Mouse (Mus musculus): ENCODE results near the gene Arl6ip5. TPM values are rescaled to one million over a fixed set of nuclear protein-coding genes. Genes with fewer than 3 reads are reported as not detected.
A peak's percentile ranks its signal among the peaks of the same experiment; 100 is the strongest.

Arl6ip5 gene
- total RNA-seq (2021): 100 to 1,000 TPM; 133 to 150 TPM
- long read RNA-seq, experiment 1, transcript Arl6ip5-201 (3 exons, 1,442 nt): major isoform, 94 of 121 reads
- long read RNA-seq, experiment 1, partial matches to known transcripts: 23 of 121 reads
- long read RNA-seq, experiment 1, other reads (novel, unspliced or antisense): 4 of 121 reads
- long read RNA-seq, experiment 2, transcript Arl6ip5-201 (3 exons, 1,442 nt): major isoform, 108 of 118 reads
- long read RNA-seq, experiment 2, partial matches to known transcripts: 1 of 118 reads
- long read RNA-seq, experiment 2, other reads (novel, unspliced or antisense): 9 of 118 reads

DNA sequence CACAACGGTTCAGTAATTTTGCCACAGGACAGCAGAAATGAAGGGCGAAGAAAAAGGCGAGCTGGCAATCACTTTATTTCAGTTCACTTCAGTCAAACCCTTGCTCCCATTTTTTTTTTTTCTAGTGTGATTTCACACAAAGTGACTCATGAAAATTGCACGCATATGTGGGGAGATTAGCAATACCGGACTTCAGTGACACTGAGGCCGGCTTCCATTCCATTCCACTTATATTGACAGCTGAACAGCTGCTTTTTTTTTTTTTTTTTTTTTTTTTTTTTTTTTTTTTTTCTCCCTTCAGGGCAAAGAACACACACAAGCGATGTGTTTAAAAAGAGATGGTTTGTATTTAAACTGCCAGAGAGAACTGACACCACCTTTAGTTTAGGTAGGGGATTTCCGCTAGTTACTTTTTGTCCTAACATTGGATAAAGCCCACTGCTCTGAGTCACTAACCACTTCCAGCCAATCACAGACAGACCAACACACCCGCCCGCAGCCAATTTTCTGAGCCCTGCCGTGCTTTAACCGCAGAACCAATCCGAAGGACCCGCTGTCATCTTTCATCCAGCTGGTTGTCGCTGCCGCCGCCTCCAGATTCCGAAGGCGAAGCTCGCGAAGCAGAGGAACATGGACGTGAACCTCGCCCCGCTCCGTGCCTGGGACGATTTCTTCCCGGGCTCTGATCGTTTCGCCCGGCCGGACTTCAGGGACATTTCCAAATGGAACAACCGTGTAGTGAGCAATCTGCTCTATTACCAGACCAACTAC is at the start of gene Arl6ip5:
Gene Arl6ip5, plus strand, starts transcription at position 499 of the 771 bp plus-strand sequence.
- DNase-seq: peak; percentile 77 to 85
- intact Hi-C loops (cut with DNase I): loop anchor here (5.0 kb wide), 1 partner anchor 42 kb away; the partner anchor contains the start of gene Lmod3

DNA sequence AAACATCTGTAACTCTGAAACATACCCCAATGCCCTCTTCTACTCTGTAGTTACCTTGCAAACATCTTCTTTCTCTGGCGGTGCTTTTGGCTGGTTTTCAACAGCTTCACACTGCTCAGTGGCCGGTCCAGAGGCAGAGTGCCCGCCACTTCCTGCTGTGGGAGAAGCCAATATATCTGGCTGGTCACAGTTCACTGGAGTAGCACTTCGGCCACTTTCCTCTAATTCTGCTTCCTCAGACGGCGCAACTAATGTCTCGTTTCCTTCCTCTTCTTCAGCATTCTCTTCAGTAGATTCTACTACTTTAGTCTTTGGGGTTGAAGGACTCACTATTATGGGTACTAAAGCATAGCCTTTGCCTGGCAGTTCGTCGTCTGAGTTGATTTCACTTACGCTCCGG is 34.8 kb upstream of the Arl6ip5 start:
- DNase-seq: no peak
- intact Hi-C loops (cut with DNase I): loop anchor here (10.0 kb wide), 1 partner anchor 239 kb away; no protein-coding TSS in a partner anchor

DNA sequence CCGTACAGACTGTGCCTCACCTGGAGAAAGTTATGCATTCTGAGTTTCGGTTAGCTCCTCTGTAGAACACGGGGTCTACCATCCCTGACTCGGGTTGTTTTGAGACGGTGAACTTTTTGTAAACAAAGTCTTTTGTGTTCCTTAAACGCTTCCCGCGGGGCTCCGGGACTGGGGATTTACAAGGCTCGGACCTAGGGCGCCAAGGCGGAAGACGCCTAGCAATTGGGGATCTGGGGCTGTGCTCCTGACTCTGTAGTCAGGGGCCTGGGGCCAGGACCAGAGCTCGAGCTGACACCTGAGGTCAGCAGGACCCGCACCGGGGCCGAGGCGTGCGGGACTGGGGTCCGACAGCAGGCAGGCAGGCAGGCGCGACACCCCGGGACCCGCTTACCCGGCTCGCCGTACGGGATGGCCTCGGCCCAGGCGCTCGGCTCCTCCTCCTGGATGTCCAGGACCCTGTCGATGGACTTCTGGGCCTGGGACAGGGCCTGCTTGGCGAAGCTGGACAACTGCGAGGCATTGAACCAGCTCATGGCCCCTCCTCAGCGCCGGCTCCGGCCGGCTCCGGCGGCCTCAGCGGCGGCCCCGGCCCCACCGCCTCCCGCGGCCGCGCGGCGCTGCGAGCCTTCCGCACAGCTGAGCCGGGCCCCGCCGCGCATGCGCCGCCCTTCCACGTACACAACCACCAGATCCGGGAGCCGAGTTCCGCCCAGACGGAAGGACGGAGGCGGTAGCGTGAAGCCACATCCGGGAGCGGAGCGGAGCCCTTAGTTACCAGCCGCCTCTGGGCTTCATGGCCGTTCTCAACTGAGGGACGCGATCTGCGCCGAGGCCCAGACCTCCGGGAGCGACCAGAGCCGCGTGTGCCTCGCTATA is 31.8 kb upstream of the Arl6ip5 start, which contains the start of gene Tmf1:
Gene Tmf1, minus strand, starts transcription at position 632 of the 876 bp plus-strand sequence.
- peak; percentile 90 to 94 for DNase-seq
- intact Hi-C loops (cut with DNase I): loop anchor here (10.0 kb wide), 1 partner anchor 236 kb away; no protein-coding TSS in a partner anchor

DNA sequence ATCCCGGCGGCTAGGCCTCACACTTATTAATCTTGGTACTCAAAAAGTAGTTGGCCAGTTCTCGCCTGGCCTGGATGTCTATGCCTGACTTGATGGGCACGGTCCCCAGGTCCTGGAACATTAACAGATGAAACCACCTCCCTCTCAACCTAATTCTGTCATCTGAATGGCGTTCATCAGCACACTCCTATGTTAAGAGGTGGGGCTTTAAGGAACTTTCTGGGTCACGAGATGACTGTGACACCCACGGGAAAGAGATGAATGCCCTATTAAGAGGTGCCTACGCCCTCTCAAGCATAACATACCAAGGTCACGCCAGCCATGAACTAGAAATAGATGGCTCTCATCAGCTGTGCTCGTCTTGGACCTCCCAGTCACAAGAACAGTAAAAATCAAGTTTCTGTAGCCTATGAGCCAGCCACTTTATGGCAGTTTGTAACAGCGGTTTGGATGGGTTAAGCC is 31.1 kb upstream of the Arl6ip5 start:
- no peak for DNase-seq
- intact Hi-C loops (cut with DNase I): loop anchor here (10.0 kb wide), 1 partner anchor 235 kb away; no protein-coding TSS in a partner anchor

DNA sequence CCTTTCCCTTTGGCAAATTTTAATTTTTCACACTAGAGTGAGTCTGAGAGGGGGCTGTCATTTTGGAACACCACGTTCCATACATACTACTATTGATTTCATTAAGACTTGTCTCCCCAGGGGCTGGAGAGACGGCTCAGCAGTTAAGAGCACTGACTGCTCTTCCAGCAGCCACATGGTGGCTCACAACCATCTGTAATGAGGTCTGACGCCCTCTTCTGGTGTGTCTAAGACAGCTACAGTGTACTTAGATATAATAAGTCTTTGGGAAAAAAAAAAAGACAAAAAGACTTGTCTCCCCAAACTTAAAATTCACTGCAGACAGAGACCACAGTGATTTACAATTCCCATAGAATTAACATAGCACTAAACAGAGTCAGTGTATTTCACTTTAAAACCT is 10.1 kb upstream of the Arl6ip5 start:
- intact Hi-C loops (cut with DNase I): no loop called here
- no peak for DNase-seq

DNA sequence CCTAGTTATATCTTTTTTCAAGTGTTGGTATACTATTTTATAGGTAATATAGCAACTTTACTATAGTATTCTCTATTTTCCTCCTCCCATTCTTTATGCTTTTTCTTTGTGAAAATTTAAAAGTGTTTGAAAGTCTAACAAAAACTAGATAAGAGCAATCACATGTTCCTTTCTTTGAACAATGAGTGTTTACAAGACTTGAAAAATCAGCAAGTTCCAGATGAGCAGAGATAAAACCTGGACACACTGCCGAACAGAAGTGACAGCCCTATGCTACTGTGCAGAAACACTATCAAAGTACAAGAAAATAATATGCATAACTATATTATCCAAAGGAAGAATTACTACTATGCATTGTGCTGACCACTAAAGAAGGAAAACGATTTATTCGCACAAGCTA is 8.0 kb upstream of the Arl6ip5 start:
- intact Hi-C loops (cut with DNase I): no loop called here
- no peak for DNase-seq

DNA sequence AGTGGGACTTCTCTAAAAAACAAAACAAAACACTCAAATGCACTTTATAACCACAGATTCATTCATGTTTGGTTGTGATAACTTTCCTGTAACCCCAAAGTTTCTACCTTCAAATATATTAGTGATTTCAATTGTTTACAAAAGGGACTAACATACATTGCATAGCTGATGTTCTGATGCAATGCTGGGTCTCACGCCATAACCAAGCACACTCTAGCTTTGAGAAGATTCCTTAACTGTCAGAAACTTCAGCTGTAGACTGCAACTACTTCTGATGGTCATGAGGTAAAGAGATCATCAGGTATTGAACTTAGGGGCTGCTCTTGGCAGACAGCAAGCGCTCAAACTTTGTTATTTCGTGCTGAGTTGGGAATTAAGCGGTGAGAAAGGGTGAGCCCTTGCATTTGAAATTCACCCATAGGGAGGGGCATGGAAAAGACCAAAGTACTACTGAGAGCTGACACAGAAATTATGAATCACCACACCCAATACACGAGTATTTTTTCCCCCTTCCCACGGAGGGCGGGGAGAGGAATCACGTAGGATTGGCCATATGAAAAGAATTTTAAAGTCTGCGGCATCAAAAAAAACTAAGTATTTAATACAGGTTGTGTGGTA is 6.1 kb upstream of the Arl6ip5 start:
- no peak for DNase-seq
- intact Hi-C loops (cut with DNase I): no loop called here

DNA sequence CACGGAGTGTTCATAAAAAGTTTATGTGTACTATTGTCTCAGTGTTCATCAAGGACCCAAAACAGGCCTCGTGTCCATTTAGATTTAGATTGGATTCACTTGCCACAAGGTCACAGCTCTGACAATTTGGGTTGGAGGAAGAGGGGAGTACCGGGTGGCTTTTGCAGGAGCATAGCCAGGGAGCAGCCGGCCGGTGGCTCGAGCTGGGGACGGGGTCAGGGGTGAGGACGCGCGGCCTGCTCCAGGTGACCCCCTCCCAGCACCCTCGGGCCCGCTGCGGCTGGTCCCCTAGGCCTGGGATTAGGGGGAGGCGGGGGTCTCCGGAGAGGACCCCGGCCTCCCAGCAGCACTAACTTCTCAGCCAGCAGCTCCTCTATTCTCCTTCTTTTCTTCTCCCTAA is 5.5 kb upstream of the Arl6ip5 start:
- peak in 1 of 2 experiments; percentile 9 for DNase-seq
- intact Hi-C loops (cut with DNase I): no loop called here

DNA sequence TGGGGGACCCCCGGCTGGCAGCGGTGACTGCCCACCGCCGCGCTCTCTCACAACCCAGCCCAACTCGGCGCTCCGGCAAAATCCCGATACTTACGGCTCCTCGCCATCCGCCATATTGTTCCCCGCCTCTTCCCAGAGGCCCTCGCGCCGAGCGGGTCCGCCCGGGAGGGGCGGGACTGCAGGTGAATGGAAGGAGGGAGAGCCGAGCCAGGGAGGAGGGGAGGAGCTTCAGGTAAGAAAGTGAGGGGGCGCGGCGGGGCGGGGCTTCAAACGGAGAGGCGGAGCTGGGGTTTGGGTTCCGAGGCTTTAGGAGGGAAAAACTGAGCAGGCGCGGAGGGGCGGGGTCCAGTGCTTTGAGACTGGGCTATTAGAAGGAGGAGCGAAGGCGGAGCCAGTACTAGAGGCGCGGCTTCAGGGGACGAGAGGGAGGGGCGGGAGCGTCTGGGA is 5.0 kb upstream of the Arl6ip5 start, which contains the start of gene Uba3:
Gene Uba3, minus strand, starts transcription at position 209 of the 447 bp plus-strand sequence.
- intact Hi-C loops (cut with DNase I): no loop called here
- peak; percentile 99 for DNase-seq

- intact Hi-C loops (cut with DNase I): no loop called here
- DNase-seq: no peak
Observed at GRCm38 (mm10) chr6:97207085-97207484, 3.4 kb upstream of the Arl6ip5 start.

- DNase-seq: no peak
- intact Hi-C loops (cut with DNase I): no loop called here
Observed at GRCm38 (mm10) chr6:97208406-97208805, 2.1 kb upstream of the Arl6ip5 start.

DNA sequence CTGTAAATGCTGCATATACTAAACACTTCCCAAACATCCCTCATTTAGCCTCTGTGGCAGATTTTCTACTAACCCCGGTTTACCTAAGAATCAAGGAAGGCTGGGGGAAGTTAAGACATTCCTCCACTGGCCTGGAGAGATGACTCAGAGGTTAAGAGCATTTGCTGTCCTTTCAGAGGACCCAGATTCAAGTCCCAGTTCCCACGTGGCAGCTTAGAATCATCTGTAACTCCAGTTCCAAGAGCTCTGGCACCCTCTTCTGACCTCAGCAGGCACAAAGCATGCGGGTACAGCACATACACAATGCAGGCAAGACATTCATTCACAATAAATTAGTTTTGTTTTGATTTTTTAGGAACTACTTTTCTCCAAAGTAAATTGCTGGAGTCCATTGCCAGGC is 1.3 kb upstream of the Arl6ip5 start:
- intact Hi-C loops (cut with DNase I): no loop called here
- DNase-seq: no peak

DNA sequence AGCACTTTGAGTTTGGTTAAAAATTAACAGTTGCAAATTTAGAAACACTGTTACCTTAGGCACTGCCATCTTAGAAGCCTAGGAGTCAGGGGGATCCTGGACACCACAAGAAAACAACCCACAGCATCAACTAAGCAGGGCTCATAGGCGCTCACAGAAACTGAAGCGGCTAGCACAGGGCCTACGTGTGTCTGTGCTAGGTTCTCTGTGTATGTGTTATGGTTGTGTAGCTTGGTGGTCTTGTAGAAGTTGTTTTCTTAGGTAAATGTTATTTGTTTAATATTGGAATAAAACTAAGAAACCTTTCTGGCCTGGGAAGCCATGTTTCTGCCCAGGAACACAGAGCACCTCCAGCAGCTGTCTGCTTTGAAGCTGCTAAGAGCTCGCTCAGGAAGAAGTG is 738 bp upstream of the Arl6ip5 start:
- intact Hi-C loops (cut with DNase I): loop anchor here (5.0 kb wide), 1 partner anchor 43 kb away; the partner anchor contains the start of gene Lmod3
- DNase-seq: no peak

DNA sequence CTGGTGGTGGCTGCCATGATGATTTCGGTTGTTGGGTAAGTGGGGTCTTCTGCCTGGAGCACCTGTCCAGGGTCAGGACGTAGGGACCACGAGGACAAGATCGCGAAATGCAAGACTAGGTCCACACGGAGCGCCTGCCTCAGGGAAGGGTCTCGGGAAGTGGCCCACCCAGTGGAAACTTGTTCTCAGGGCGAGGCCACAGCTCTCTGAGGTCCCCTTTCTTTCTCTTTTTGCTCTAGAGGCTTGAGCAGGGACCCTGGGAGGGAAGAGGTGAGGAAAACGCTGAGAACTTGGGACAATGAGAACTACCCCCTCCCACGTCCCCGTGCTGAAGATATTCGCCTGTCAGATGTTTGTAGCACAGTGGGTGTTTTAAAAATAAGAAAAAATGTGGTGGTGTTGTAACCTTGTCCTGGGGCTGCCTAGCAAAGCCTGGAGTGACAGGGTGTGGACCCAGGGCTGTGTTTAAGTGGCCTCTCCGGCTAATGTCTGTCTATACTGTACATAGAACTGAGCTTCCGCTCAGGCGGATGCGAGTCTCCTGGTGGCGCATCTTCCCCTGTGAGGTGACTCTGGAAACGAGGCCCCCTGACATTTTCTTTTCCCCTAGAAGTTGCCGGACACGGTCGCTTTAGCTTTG is 593 bp downstream of the Arl6ip5 start:
- intact Hi-C loops (cut with DNase I): loop anchor here (5.0 kb wide), 1 partner anchor 41 kb away; the partner anchor contains the start of gene Lmod3
- no peak for DNase-seq

DNA sequence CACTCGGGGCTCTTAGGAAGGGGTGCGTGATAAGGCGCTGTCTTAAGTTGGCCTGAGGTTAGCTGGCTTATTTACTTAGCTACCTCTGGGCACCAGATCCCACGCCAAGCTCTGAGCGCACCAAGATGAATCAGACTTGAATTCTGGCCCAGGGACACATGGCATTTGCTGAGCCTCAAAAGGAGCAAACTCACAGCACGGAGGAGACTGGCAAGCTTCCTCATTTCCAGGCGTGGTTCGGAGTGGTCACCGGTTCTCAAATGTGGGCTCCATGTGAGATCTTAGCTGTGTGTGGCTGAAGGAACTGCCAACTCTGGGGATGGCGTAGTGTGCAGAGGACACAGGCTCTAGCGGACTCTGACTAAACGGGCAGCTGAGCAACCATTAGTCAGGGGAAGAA is 1.5 kb downstream of the Arl6ip5 start:
- intact Hi-C loops (cut with DNase I): loop anchor here (5.0 kb wide), 1 partner anchor 40 kb away; the partner anchor contains the start of gene Lmod3
- peak; percentile 68 to 71 for DNase-seq

GRCm38 (mm10) chr6:97216154-97216821 is 5.8 kb downstream of the Arl6ip5 start:
- intact Hi-C loops (cut with DNase I): no loop called here
- no peak for DNase-seq

DNA sequence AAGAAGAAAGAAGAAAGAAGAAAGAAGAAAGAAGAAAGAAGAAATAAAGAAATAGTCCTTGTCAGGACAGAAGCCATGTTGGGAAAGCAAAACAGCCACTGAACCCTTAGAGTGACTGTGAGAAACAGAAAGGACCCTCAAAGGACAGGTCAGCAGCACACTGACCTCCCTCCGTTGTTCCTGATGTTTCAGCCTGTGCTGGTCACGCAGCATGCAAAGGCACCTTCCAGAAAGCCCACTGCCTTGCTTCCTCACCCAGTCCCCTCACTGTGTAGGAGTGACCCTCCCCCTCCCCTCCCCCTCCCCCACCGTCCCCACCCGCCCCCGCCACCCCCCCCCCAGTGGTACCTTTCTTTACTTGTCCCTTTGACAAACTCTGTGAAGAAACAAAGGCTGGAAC is 10.2 kb downstream of the Arl6ip5 start:
- intact Hi-C loops (cut with DNase I): no loop called here

GRCm38 (mm10) chr6:97221205-97222025 is 10.9 kb downstream of the Arl6ip5 start:
- intact Hi-C loops (cut with DNase I): no loop called here
- no peak for DNase-seq

More for the DNA sequence above, 10.2 kb downstream of the Arl6ip5 start:
- DNase-seq: no peak
